Mouse (Mus musculus) brain, embryonic 14.5 days (tissue): Measurements from ENCODE around the gene Slc44a5.

Experiments used
- CTCF ChIP-seq: fragments of 200-500 bp; IDR thresholded peaks from 2 replicates; pipeline ENCODE4 v1.5.1; 2012; ENCODE audit warnings: inconsistent platforms, mild to moderate bottlenecking, moderate library complexity, borderline replicate concordance; ENCODE audit not compliant: insufficient read depth, insufficient read length; ENCODE audit errors: extremely low read depth
- POLR2A ChIP-seq: fragments of 200-500 bp; IDR thresholded peaks from 2 replicates; pipeline ENCODE4 v1.6.1; 2012; ENCODE audit warnings: mild to moderate bottlenecking, inconsistent platforms, borderline replicate concordance; ENCODE audit not compliant: poor library complexity, insufficient read depth, insufficient read length, severe bottlenecking; ENCODE audit errors: extremely low read depth

DNA sequence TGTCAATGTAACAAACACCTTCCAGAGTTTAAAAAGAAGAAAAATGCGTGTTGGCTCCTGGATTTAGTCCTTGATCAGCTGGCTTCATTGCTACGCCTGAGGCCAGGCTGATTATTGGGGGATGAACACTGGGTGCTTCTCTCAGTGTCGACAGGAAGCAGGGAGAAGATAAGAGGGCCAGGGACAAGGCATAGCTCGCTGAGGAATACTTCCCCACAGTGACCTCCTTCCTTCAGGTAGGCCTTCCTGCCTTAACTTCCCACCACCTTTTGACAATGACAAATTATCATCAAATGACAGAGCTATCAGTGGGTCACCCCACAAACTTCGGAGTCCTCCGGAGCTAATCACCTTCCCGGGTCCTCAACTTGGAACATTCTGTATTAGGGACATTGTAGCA, 242.1 kb downstream of the Slc44a5 start:
- TF ChIP-seq CTCF = no peak
- no peak for TF ChIP-seq POLR2A
